Mouse (Mus musculus) forebrain, embryonic 16.5 days (tissue): ENCODE measurements around the gene Fxn. TPM values are rescaled to one million over a fixed set of nuclear protein-coding genes. Genes with fewer than 3 reads are reported as not detected.
A peak's percentile ranks its signal among the peaks of the same experiment; 100 is the strongest.

ENCODE experiments used
- ATAC-seq: fragments of 200-750 bp; cut with Nextera tagmentation; 2 replicates; pipeline ENCODE4 v1.8.0; 2017; ENCODE audit warnings: mild to moderate bottlenecking, moderate library complexity
- H3K27ac ChIP-seq: fragments of 300-500 bp; sonication (generic); 2 replicates; pipeline ENCODE4 v1.5.1; 2014; ENCODE audit warnings: low read length, control low read depth
- H3K27me3 ChIP-seq: fragments of 300-500 bp; sonication (generic); replicated peaks from 2 replicates; pipeline ENCODE4 v1.6.1; 2014; ENCODE audit warnings: low read length; ENCODE audit not compliant: control insufficient read depth, insufficient read depth
- H3K36me3 ChIP-seq: fragments of 300-500 bp; sonication (generic); 2 replicates; pipeline ENCODE4 v1.6.1; 2014; ENCODE audit not compliant: control insufficient read depth, insufficient read depth
- H3K4me1 ChIP-seq: fragments of 300-500 bp; sonication (generic); replicated peaks from 2 replicates; pipeline ENCODE4 v1.6.1; 2014; ENCODE audit warnings: low read length; ENCODE audit not compliant: control insufficient read depth, insufficient read depth
- H3K4me2 ChIP-seq: fragments of 300-500 bp; sonication (generic); 2 replicates; pipeline ENCODE4 v1.6.1; 2014; ENCODE audit warnings: mild to moderate bottlenecking, low read length, control low read depth
- H3K4me3 ChIP-seq: fragments of 300-500 bp; sonication (generic); replicated peaks from 2 replicates; pipeline ENCODE4 v1.5.1; 2014; ENCODE audit warnings: mild to moderate bottlenecking, low read length, control low read depth
- H3K9ac ChIP-seq: fragments of 300-500 bp; sonication (generic); replicated peaks from 2 replicates; pipeline ENCODE4 v1.6.1; 2014; ENCODE audit warnings: low read depth, low read length, control low read depth
- H3K9me3 ChIP-seq: fragments of 300-500 bp; sonication (generic); 2 replicates; pipeline ENCODE4 v1.6.1; 2016; ENCODE audit warnings: low read length; ENCODE audit not compliant: control insufficient read depth
- WGBS: fragments of 180-500 bp; shearing (Covaris S2); extraction: QIAGEN DNeasy Blood & Tissue Kit; methylation state at CpG from one replicate; pipeline ENCODE4 v1.1.7; 2014; 5-methylcytosine and 5-hydroxymethylcytosine counted together
- polyA plus RNA-seq: library from polyadenylated mRNA; unstranded; fragments of >200 nt; fragmentation: Nextera tagmentation; extraction: Ambion mirVana; gene quantifications from 2 replicates; pipeline ENCODE4 v1.2.1, GENCODE M21; 2015

The Fxn gene
- 40.1 and 40.3 TPM in 2 replicates for polyA plus RNA-seq

DNA sequence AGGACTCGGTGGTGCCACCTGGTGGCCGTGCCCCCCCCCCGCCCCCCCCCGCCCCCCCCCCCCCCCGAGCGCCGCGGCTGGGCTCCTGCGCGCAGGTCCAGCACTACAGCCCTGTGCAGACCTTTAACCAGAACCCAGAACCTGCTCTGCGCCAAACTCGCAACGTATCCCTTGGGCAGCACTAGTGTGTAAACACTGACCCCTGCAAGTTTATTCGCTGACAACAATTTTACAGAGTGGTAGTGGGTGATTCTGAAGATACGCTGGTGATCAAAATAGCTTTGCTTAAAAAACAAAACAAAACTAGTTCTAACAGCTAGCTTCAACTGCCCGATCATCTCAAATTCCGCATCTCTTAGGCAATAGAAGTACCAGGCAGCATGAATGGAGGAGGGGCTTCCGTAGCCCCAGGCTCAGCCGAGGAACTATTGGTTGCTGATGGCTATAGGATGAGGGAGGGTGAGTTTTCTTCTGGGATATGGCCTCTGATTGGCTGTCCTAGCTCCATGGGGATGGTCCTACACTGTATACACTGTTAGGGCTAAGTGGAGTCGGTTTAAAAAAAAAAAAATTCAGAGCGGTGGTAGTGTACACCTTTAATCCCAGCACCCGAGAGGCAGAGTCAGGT lies at the start of gene Fxn:
Gene Fxn (minus strand): TSS at position 5 of the 628 bp plus-strand sequence.
- peak within 1 kb of the TSS; percentile 78 for H3K9ac ChIP-seq
- H3K27ac ChIP-seq: peak within 1 kb of the TSS; percentile 82
- peak within 1 kb of the TSS; percentile 74 for H3K4me3 ChIP-seq
- no peaks in the 10 kb centered on the region for H3K9me3 ChIP-seq
- H3K4me1 ChIP-seq: peaks cover 10% of the 10 kb centered on the region
- peak within 1 kb of the TSS; percentile 98 for H3K4me2 ChIP-seq
- no peaks in the 10 kb centered on the region for H3K36me3 ChIP-seq
- ATAC-seq: peak; percentile 96
- no peaks in the 10 kb centered on the region for H3K27me3 ChIP-seq
- under 1% methylated on average over 12 of the region's 22 CpGs for WGBS

DNA sequence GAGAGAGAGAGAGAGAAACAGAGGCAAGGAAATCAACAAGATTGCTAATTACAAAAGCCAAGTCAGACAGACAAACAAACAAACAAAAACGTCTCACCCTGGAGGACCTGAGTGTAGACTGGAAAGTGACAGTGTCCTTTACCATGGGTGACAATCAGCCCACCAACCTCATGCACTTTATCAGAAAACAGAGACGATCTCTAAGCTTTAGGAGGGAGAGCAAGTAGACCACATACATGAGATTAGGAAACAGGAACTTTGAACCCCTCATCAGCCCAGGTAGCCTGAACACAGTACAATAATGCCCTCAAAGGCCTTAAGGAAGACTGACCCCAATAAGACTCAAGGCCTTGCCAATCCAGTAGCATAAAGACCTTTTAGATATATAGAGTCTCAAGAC lies 47.5 kb upstream of the Fxn start:
- H3K4me3 ChIP-seq: no peak overlapping the region
- H3K9me3 ChIP-seq: no peaks in the 10 kb centered on the region
- no peak overlapping the region for H3K27ac ChIP-seq
- WGBS: 70% methylated on average over 2 of the region's 2 CpGs
- ATAC-seq: no peak
- H3K4me2 ChIP-seq: no peak overlapping the region
- no peaks in the 10 kb centered on the region; the same call in 1 of the 2 replicates for H3K4me1 ChIP-seq
- no peaks in the 10 kb centered on the region for H3K27me3 ChIP-seq
- no peaks in the 10 kb centered on the region for H3K36me3 ChIP-seq
- H3K9ac ChIP-seq: no peak overlapping the region

DNA sequence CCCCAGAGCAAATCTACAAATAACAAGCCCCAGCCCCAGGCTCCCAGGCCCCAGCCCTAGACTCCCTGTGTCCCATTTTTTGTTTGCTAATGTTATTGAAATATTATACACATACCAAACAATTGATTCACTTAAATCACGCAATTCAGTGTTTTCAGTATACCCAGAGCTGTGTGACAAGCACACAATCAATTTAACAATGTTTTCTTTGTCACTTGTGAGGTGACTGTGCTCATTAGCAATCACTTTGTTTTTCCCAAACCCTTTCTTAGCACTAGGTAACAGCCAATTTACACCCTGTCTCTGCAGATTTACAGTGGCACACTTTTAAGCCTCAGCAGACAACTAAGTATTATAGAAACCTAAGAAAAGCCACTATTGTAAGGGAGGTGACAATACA lies 46.6 kb upstream of the Fxn start:
- H3K9me3 ChIP-seq: no peaks in the 10 kb centered on the region
- H3K27me3 ChIP-seq: no peaks in the 10 kb centered on the region
- no peaks in the 10 kb centered on the region; the same call in 1 of the 2 replicates for H3K4me1 ChIP-seq
- 5% methylated on average over 1 of the region's 1 CpGs for WGBS
- ATAC-seq: peak; percentile 64
- no peak overlapping the region for H3K4me2 ChIP-seq
- no peak overlapping the region for H3K27ac ChIP-seq
- H3K4me3 ChIP-seq: no peak overlapping the region
- no peaks in the 10 kb centered on the region for H3K36me3 ChIP-seq
- H3K9ac ChIP-seq: no peak overlapping the region

DNA sequence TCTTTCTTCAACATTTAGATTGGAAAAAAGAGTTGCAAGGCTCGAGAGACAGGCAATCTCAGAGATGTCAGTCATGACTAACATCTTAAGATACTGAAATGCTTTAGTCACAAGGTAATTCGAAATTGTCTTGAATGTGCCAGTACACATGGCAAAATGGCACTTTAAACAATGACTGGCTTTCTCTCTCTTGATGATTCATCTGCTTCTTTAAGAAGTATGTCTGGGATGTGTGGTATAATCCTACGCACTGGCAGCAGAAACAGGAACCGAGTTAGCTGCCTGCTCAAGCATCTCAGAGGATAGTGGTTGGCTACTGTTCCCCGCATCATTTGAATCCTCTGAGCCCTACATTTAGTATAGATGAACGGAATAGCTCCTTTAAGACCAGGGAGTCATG lies 45.3 kb upstream of the Fxn start:
- no peak overlapping the region for H3K9ac ChIP-seq
- no peaks in the 10 kb centered on the region; the same call in 1 of the 2 replicates for H3K4me1 ChIP-seq
- H3K4me2 ChIP-seq: no peak overlapping the region
- H3K27ac ChIP-seq: no peak overlapping the region
- no peak overlapping the region for H3K4me3 ChIP-seq
- ATAC-seq: no peak
- WGBS: 78% methylated on average over 6 of the region's 6 CpGs
- H3K36me3 ChIP-seq: no peaks in the 10 kb centered on the region
- no peaks in the 10 kb centered on the region for H3K27me3 ChIP-seq
- no peaks in the 10 kb centered on the region for H3K9me3 ChIP-seq

DNA sequence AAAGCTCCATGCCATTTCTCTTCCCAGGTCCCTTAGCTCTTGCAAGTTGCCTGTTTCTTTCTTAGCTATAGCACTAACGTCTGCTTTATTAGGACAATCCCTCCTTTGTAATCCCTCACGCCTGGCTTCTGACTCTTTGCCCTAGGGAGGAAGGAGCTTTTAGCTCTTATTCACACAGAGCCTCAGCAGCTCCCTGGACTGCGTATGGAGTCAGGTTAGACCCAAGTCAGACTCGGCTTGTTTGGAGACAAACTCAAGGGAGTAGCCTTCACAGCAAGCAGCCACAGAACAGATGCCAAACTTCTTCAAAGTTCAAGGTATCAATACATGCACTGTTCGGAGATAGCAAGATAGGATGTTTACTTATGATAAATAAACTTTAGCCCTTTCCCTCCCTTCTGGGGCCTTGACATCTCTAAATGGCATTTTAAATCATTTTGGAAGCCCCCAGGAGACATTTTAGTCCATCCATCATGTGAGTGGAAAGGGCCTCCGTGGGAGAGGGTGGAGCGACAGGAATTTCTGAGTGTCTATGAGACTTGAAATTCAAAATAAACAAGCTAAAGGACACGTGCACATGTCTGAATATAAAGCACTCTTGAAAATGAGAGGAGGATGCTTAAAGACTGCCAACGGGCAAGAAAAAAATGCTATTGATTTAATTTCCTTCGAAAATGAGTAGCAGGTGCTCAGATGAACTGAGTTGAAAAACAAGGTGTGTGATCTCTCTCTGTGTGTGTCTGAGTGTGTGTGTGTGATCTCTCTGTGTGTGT lies 43.6 kb upstream of the Fxn start:
- Histone ChIP-seq H3K9me3 (no peaks in the 10 kb centered on the region), H3K9ac (no peak overlapping the region), H3K27me3 (no peaks in the 10 kb centered on the region), H3K36me3 (no peaks in the 10 kb centered on the region), H3K27ac (no peak overlapping the region), H3K4me1 (no peaks in the 10 kb centered on the region; the same call in 1 of the 2 replicates), H3K4me2 (no peak overlapping the region), H3K4me3 (no peak overlapping the region)
- ATAC-seq: no peak
- 39% methylated on average over 10 of the region's 10 CpGs for WGBS

DNA sequence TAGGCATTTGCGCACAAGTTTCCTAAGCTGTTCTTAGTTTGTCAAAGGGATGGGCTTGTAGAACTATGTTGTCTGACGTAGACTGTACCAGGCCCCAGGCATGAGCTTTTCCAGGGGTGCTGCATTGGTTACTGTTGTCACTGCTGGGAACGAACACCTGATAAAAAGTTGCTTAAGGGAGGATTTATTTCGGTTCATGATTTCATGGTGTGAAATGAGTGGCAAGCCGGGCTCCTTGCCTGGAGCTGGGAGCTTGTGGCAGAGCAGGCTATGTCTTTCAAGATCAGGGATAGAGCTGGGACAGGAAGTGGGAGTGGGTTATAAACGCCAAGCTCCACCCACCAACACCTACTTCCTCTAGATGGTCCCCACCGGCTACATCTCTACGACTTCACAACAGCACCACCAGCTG lies 41.5 kb upstream of the Fxn start:
- 94% methylated on average over 8 of the region's 8 CpGs for WGBS

DNA sequence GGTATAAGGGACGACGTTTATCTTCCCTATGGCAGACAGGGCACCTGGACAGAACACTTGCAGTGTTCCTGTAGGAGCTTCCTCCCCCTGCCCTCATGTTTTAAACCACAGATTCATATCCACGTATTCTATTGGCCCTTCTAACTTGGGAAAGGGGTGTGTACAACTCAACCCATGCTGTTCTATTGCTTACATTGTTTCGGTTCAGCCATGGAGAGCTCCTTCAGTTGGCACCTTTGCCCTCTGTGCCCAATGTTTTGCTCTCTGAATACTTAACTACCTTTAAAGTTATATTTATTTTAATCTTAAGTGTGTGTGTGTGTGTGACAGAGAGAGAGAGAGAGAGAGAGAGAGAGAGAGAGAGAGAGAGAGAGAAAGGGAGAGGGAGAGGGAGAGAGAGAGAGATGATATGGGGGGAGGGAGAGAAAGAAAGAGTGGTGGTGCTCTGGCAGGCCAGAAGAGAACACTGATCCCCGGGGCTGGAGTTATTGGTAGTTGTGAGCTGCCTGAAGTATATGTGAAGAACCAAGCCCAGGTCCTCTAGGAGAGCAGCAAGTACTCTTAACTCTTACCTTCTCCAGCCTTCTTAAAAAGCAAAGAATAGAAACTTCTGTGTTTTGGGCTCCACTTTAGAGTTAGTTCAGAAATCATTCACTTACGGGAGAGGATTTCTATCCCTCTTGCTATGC lies 41.0 kb upstream of the Fxn start:
- H3K4me1 ChIP-seq: peaks cover 12% of the 10 kb centered on the region
- no peak overlapping the region for H3K27ac ChIP-seq
- H3K9me3 ChIP-seq: no peaks in the 10 kb centered on the region
- WGBS: 93% methylated on average over 6 of the region's 6 CpGs
- no peak for ATAC-seq
- H3K4me3 ChIP-seq: no peak overlapping the region
- H3K4me2 ChIP-seq: no peak overlapping the region
- H3K27me3 ChIP-seq: no peaks in the 10 kb centered on the region
- no peaks in the 10 kb centered on the region for H3K36me3 ChIP-seq
- no peak overlapping the region for H3K9ac ChIP-seq

More for the DNA sequence above, 41.5 kb upstream of the Fxn start:
- H3K36me3 ChIP-seq: no peaks in the 10 kb centered on the region
- no peak for ATAC-seq
- H3K9ac ChIP-seq: no peak overlapping the region
- no peak overlapping the region for H3K27ac ChIP-seq
- no peaks in the 10 kb centered on the region for H3K27me3 ChIP-seq
- H3K4me2 ChIP-seq: no peak overlapping the region
- no peak overlapping the region for H3K4me3 ChIP-seq
- no peaks in the 10 kb centered on the region for H3K9me3 ChIP-seq
- H3K4me1 ChIP-seq: peaks cover 6% of the 10 kb centered on the region

DNA sequence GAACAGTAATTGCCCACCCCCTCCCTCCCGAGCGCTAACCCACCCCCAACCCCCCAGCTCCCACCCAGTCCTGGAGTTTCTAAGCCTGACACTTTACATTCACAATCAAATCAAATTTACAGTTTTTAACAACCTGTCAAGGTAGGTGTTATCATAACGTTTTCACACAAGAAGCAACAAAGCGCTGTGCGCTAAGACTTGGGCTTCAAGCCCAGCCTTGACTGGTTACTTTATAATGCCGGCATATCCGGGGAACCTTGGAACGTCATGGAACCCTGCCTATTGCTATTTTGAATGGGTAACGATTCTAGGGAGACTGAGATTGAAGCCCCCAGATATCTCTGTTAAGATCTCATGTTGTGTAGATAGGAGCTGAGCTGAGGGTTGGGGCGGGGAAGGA lies 37.8 kb upstream of the Fxn start:
- Histone ChIP-seq H3K36me3 (no peaks in the 10 kb centered on the region), H3K4me1 (peaks cover 18% of the 10 kb centered on the region), H3K27ac (no peak overlapping the region), H3K4me3 (no peak overlapping the region), H3K9me3 (no peaks in the 10 kb centered on the region), H3K4me2 (no peak overlapping the region), H3K27me3 (no peaks in the 10 kb centered on the region), H3K9ac (no peak overlapping the region)
- WGBS: 44% methylated on average over 10 of the region's 10 CpGs
- no peak for ATAC-seq

DNA sequence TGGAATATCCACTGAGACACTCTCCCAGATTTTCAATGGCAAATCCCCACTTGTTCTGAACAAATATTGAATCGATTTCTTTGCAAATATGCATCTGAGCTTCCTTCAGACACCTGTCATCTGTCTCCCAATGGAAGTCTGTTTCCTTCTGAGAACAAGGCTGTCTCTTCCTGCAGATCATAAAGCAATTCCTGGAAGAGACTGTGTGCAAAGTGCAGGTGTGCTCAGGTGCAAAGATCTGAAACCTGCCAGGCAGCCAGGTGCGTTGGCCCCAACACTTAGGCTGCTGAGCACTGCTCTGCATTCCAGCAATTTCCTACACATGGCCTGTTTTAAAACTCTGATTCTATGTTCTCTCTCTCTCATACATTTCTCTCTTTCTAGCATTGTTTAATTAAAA lies 37.3 kb upstream of the Fxn start:
- no peak overlapping the region for H3K4me2 ChIP-seq
- H3K4me3 ChIP-seq: no peak overlapping the region
- H3K27me3 ChIP-seq: no peaks in the 10 kb centered on the region
- no peak for ATAC-seq
- WGBS: 77% methylated on average over 2 of the region's 2 CpGs
- no peaks in the 10 kb centered on the region for H3K9me3 ChIP-seq
- H3K36me3 ChIP-seq: no peaks in the 10 kb centered on the region
- H3K27ac ChIP-seq: no peak overlapping the region
- no peak overlapping the region for H3K9ac ChIP-seq
- H3K4me1 ChIP-seq: peaks cover 23% of the 10 kb centered on the region
